Mouse (Mus musculus): ENCODE data around the gene Mettl9.

GRCm38 (mm10) chr7:121040595-121040994 is 6.3 kb downstream of the Mettl9 start:
- no peak for TF ChIP-seq GATA1 (IDR thresholded peaks at IDR 0.05; ENCODE audit: low read length)
- no peak for TF ChIP-seq TAL1 (IDR thresholded peaks at IDR 0.05; ENCODE audit: low read length)
